Mouse (Mus musculus) small intestine, adult 2 months (tissue): Measurements from ENCODE around the gene Colca2.

Source experiments
- CTCF ChIP-seq: fragments of 200-500 bp; IDR thresholded peaks from 2 replicates; pipeline ENCODE4 v1.5.1; 2012; ENCODE audit warnings: low read depth, mild to moderate bottlenecking, control low read depth, inconsistent platforms, low read length, moderate library complexity, mixed read lengths; ENCODE audit not compliant: insufficient replicate concordance, insufficient read length; ENCODE audit errors: extremely low read depth
- POLR2A ChIP-seq: fragments of 200-500 bp; IDR thresholded peaks from 2 replicates; pipeline ENCODE4 v1.6.1; 2012; ENCODE audit warnings: low read depth, mild to moderate bottlenecking, control low read depth, inconsistent platforms, low read length, moderate library complexity

GRCm38 (mm10) chr9:51286079-51286478 is 7.7 kb upstream of the Colca2 start:
- TF ChIP-seq CTCF (no peak), POLR2A (no peak)
